Comparison of ENCODE assay signal across 10 mouse cellular contexts in genomic region chr7:44469677-44470675, GRCm38 (mm10). TPM values are rescaled to one million over a fixed set of nuclear protein-coding genes. Genes with fewer than 3 reads are reported as not detected.
DNase-seq lines count a peak whose midpoint lies in the region; ATAC-seq and TF ChIP-seq lines count a peak whose summit lies in the region.
"Had no signal": no experiment of that assay in that cellular context is flagged by ENCODE, and none has a peak within 500 bp of the region (broad histone marks: within the 10 kb centered on the region; RNA-seq: fewer than 3 reads in every experiment).

No protein-coding gene starts in this region.

- WGBS in hindbrain, postnatal 0 days: 85% methylated on average over 16 of the region's 16 CpGs
- WGBS in neural tube, embryonic 13.5 days: 90% methylated on average over 16 of the region's 16 CpGs
- 92% methylated on average over 16 of the region's 16 CpGs for WGBS in intestine, postnatal 0 days

- H3K9me3 ChIP-seq in hindbrain, postnatal 0 days (ENCODE audit: low read length): no peaks in the 10 kb centered on the region
- no peaks in the 10 kb centered on the region for H3K9me3 ChIP-seq in neural tube, embryonic 13.5 days
- no peaks in the 10 kb centered on the region for H3K9me3 ChIP-seq in intestine, postnatal 0 days (ENCODE audit: control insufficient read depth)

- H3K4me2 ChIP-seq in hindbrain, postnatal 0 days (ENCODE audit: low read depth, low read length): no peak overlapping the region
- peak overlapping the region; percentile 73 for H3K4me2 ChIP-seq in neural tube, embryonic 13.5 days
- H3K4me2 ChIP-seq in intestine, postnatal 0 days (replicated peaks; ENCODE audit: low read depth): no peak overlapping the region

- H3K27ac ChIP-seq in hindbrain, postnatal 0 days: peak overlapping the region; percentile 89; the same call in 1 of the 2 replicates
- H3K27ac ChIP-seq in neural tube, embryonic 13.5 days (replicated peaks): peak overlapping the region; percentile 93; the same call in 1 of the 2 replicates
- H3K27ac ChIP-seq in intestine, postnatal 0 days (ENCODE audit: low read depth, low read length): no peak overlapping the region

- DNase-seq in frontal cortex, postnatal 10 days (ENCODE audit: low spot score in 2 of 2): peak; percentile 8 to 17
- no peak for DNase-seq in frontal cortex, postnatal 36 days (ENCODE audit: low spot score in 2 of 2)
- DNase-seq in right cerebral cortex, postnatal 10 days (ENCODE audit: low spot score in 2 of 2): peak; percentile 25 to 28
- DNase-seq in right cerebral cortex, adult 2 months (ENCODE audit: low spot score in 2 of 2): no peak
- peak; percentile 1 for DNase-seq in hindbrain, postnatal 0 days (ENCODE audit: low spot score)
- no peak for DNase-seq in frontal cortex, adult 2 months (ENCODE audit: extremely low spot score in 1 of 2, low spot score in 1 of 2)
- DNase-seq: adrenal gland, adult 8-10 months had no signal

- H3K36me3 ChIP-seq in hindbrain, postnatal 0 days (ENCODE audit: insufficient read depth, low read length): no peaks in the 10 kb centered on the region
- no peaks in the 10 kb centered on the region for H3K36me3 ChIP-seq in neural tube, embryonic 13.5 days
- no peaks in the 10 kb centered on the region; the same call in 1 of the 2 replicates for H3K36me3 ChIP-seq in intestine, postnatal 0 days (ENCODE audit: control insufficient read depth, insufficient read depth)

- no peaks in the 10 kb centered on the region for H3K27me3 ChIP-seq in hindbrain, postnatal 0 days (ENCODE audit: insufficient read depth, low read length)
- H3K27me3 ChIP-seq in neural tube, embryonic 13.5 days: no peaks in the 10 kb centered on the region
- no peaks in the 10 kb centered on the region for H3K27me3 ChIP-seq in intestine, postnatal 0 days (replicated peaks; ENCODE audit: control insufficient read depth, insufficient read depth, low read length)

- peaks cover 26% of the 10 kb centered on the region for H3K4me1 ChIP-seq in hindbrain, postnatal 0 days (ENCODE audit: insufficient read depth, low read length)
- H3K4me1 ChIP-seq in neural tube, embryonic 13.5 days (replicated peaks): peaks cover 69% of the 10 kb centered on the region
- H3K4me1 ChIP-seq in intestine, postnatal 0 days (replicated peaks; ENCODE audit: control insufficient read depth, insufficient read depth, low read length): peaks cover 12% of the 10 kb centered on the region; the same call in 1 of the 2 replicates

- no peak for ATAC-seq in hindbrain, postnatal 0 days
- no peak for ATAC-seq in neural tube, embryonic 13.5 days (ENCODE audit: low read depth)
- no peak for ATAC-seq in intestine, postnatal 0 days
- ATAC-seq: CD4-positive, CD25-positive, alpha-beta regulatory T cell, adult 4 months had no signal

- no peak overlapping the region for H3K4me3 ChIP-seq in hindbrain, postnatal 0 days (ENCODE audit: low read length)
- no peak overlapping the region for H3K4me3 ChIP-seq in neural tube, embryonic 13.5 days
- H3K4me3 ChIP-seq in intestine, postnatal 0 days (ENCODE audit: low read depth, low read length): no peak overlapping the region

- H3K9ac ChIP-seq in hindbrain, postnatal 0 days (replicated peaks; ENCODE audit: low read length): no peak overlapping the region
- H3K9ac ChIP-seq in neural tube, embryonic 13.5 days: no peak overlapping the region; the same call in 1 of the 2 replicates
- no peak overlapping the region for H3K9ac ChIP-seq in intestine, postnatal 0 days (ENCODE audit: low read depth, low read length)

- no peak for TF ChIP-seq CTCF in hindbrain, postnatal 0 days (IDR thresholded peaks at IDR 0.05; ENCODE audit: low read depth)
- no peak for TF ChIP-seq CTCF in intestine, postnatal 0 days (IDR thresholded peaks at IDR 0.05; ENCODE audit: low read depth)

RNA-seq across cellular contexts. Expression of gene Josd2, which starts 2.2 kb away (rescaled TPM):
- total RNA-seq in hindbrain, postnatal 0 days (2014; rRNA removed): 32.7 and 44.5 TPM in 2 replicates
- 28.3 and 32.7 TPM in 2 replicates for polyA plus RNA-seq in hindbrain, postnatal 0 days (2015; fragmentation: Nextera tagmentation; extraction: Ambion mirVana)
- 49.9 and 54.3 TPM in 2 replicates for polyA plus RNA-seq in neural tube, embryonic 13.5 days (2015; fragmentation: Nextera tagmentation; extraction: Ambion mirVana)
- 28.6 and 30.3 TPM in 2 replicates for polyA plus RNA-seq in intestine, postnatal 0 days (2015; fragmentation: Nextera tagmentation; extraction: Ambion mirVana)
- polyA plus RNA-seq in frontal cortex, adult 2 months (2012; rRNA removed): 169 and 184 TPM in 2 replicates

RNA-seq across cellular contexts. Expression of gene Aspdh, which starts 4.8 kb away (rescaled TPM):
- total RNA-seq in hindbrain, postnatal 0 days (2014; rRNA removed): 10.2 and 15.5 TPM in 2 replicates
- 3.1 and 3.8 TPM in 2 replicates for polyA plus RNA-seq in hindbrain, postnatal 0 days (2015; fragmentation: Nextera tagmentation; extraction: Ambion mirVana)
- polyA plus RNA-seq in neural tube, embryonic 13.5 days (2015; fragmentation: Nextera tagmentation; extraction: Ambion mirVana): 1.6 and 2.9 TPM in 2 replicates
- polyA plus RNA-seq in intestine, postnatal 0 days (2015; fragmentation: Nextera tagmentation; extraction: Ambion mirVana): 1.5 and 1.7 TPM in 2 replicates
- 12.2 and 14.4 TPM in 2 replicates for polyA plus RNA-seq in frontal cortex, adult 2 months (2012; rRNA removed)

RNA-seq across cellular contexts. Expression of gene Emc10, which starts 26.4 kb away (rescaled TPM):
- 311 and 319 TPM in 2 replicates for total RNA-seq in hindbrain, postnatal 0 days (2014; rRNA removed)
- 138 and 152 TPM in 2 replicates for polyA plus RNA-seq in hindbrain, postnatal 0 days (2015; fragmentation: Nextera tagmentation; extraction: Ambion mirVana)
- polyA plus RNA-seq in neural tube, embryonic 13.5 days (2015; fragmentation: Nextera tagmentation; extraction: Ambion mirVana): 139 TPM in 2 replicates
- 68.6 and 74.8 TPM in 2 replicates for polyA plus RNA-seq in intestine, postnatal 0 days (2015; fragmentation: Nextera tagmentation; extraction: Ambion mirVana)
- 252 and 282 TPM in 2 replicates for polyA plus RNA-seq in frontal cortex, adult 2 months (2012; rRNA removed)

RNA-seq across cellular contexts. Expression of gene Fam71e1, which starts 26.4 kb away (rescaled TPM):
- total RNA-seq in hindbrain, postnatal 0 days (2014; rRNA removed): 19.7 and 19.8 TPM in 2 replicates
- polyA plus RNA-seq in hindbrain, postnatal 0 days (2015; fragmentation: Nextera tagmentation; extraction: Ambion mirVana): 26.7 and 31.9 TPM in 2 replicates
- 23.0 and 29.8 TPM in 2 replicates for polyA plus RNA-seq in neural tube, embryonic 13.5 days (2015; fragmentation: Nextera tagmentation; extraction: Ambion mirVana)
- 4.4 and 5.2 TPM in 2 replicates for polyA plus RNA-seq in intestine, postnatal 0 days (2015; fragmentation: Nextera tagmentation; extraction: Ambion mirVana)
- polyA plus RNA-seq in frontal cortex, adult 2 months (2012; rRNA removed): 27.3 and 33.6 TPM in 2 replicates

RNA-seq across cellular contexts. Expression of gene Lrrc4b, which starts 41.2 kb away (rescaled TPM):
- 562 and 663 TPM in 2 replicates for total RNA-seq in hindbrain, postnatal 0 days (2014; rRNA removed)
- polyA plus RNA-seq in hindbrain, postnatal 0 days (2015; fragmentation: Nextera tagmentation; extraction: Ambion mirVana): 19.6 and 22.7 TPM in 2 replicates
- polyA plus RNA-seq in neural tube, embryonic 13.5 days (2015; fragmentation: Nextera tagmentation; extraction: Ambion mirVana): 11.3 and 13.3 TPM in 2 replicates
- polyA plus RNA-seq in intestine, postnatal 0 days (2015; fragmentation: Nextera tagmentation; extraction: Ambion mirVana): 0.35 and 0.54 TPM in 2 replicates
- polyA plus RNA-seq in frontal cortex, adult 2 months (2012; rRNA removed): 230 and 247 TPM in 2 replicates
- polyA plus RNA-seq: CD4-positive, CD25-positive, alpha-beta regulatory T cell, adult 4 months had no signal

Comparison
In these comparisons a context has a peak if more than half of its experiments do, and no peak if none do; other contexts are left out.
1. DNase-seq: peak in frontal cortex, postnatal 10 days (2 of 2), right cerebral cortex, postnatal 10 days (2 of 2) and hindbrain, postnatal 0 days (single experiment); none in frontal cortex, postnatal 36 days (0 of 2), right cerebral cortex, adult 2 months (0 of 2) and frontal cortex, adult 2 months (0 of 2).